ENCODE assay signal across 8 mouse cellular contexts in genomic region chr17:35064951-35065947, GRCm38 (mm10). TPM values are rescaled to one million over a fixed set of nuclear protein-coding genes. Genes with fewer than 3 reads are reported as not detected.
DNase-seq lines count a peak whose midpoint lies in the region; ATAC-seq and TF ChIP-seq lines count a peak whose summit lies in the region.

Gene Ly6g6c (plus strand): TSS chr17:35065388.

- H3K9me3 ChIP-seq in embryonic facial prominence, embryonic 12.5 days = no peaks in the 10 kb centered on the region
- H3K9me3 ChIP-seq in heart, postnatal 0 days (replicated peaks; ENCODE audit: control insufficient read depth, low read length) = no peaks in the 10 kb centered on the region

- 1% methylated on average over 48 of the region's 48 CpGs for WGBS in embryonic facial prominence, embryonic 12.5 days
- WGBS in heart, postnatal 0 days = 4% methylated on average over 48 of the region's 48 CpGs

- TF ChIP-seq EP300 in heart, postnatal 0 days (IDR thresholded peaks at IDR 0.05; ENCODE audit: low read depth) = no peak

- no peak for TF ChIP-seq CTCF in heart, postnatal 0 days (IDR thresholded peaks at IDR 0.05; ENCODE audit: low read depth)

- peak; percentile 68 for DNase-seq in ovary, postnatal 36 days (ENCODE audit: low spot score)
- DNase-seq in ovary, postnatal 14 days (ENCODE audit: low spot score) = no peak
- DNase-seq in heart, postnatal 0 days (ENCODE audit: low spot score) = peak; percentile 35
- DNase-seq in kidney, postnatal 4 days = peak; percentile 77 to 87
- peak; percentile 50 for DNase-seq in urinary bladder, postnatal 25 days (ENCODE audit: low spot score)
- DNase-seq in left cerebral cortex, postnatal 14 days (ENCODE audit: low spot score in 2 of 2) = no peak

- H3K4me3 ChIP-seq in embryonic facial prominence, embryonic 12.5 days = peak within 1 kb of the TSS; percentile 33
- H3K4me3 ChIP-seq in heart, postnatal 0 days (ENCODE audit: low read depth, low read length) = peak within 1 kb of the TSS; percentile 28

- peaks cover 26% of the 10 kb centered on the region for H3K4me1 ChIP-seq in embryonic facial prominence, embryonic 12.5 days
- H3K4me1 ChIP-seq in heart, postnatal 0 days (ENCODE audit: control insufficient read depth, insufficient read depth) = peaks cover 11% of the 10 kb centered on the region

- H3K36me3 ChIP-seq in embryonic facial prominence, embryonic 12.5 days = peaks cover 32% of the 10 kb centered on the region
- H3K36me3 ChIP-seq in heart, postnatal 0 days (replicated peaks; ENCODE audit: control insufficient read depth, insufficient read depth, low read length) = peaks cover 22% of the 10 kb centered on the region

- intact Hi-C loops in left cerebral cortex, postnatal 14 days (cut with DNase I) = no loop called here

- H3K4me2 ChIP-seq in embryonic facial prominence, embryonic 12.5 days (replicated peaks) = peak within 1 kb of the TSS; percentile 55
- peak within 1 kb of the TSS; percentile 53 for H3K4me2 ChIP-seq in heart, postnatal 0 days (ENCODE audit: low read depth, low read length)

- peak within 1 kb of the TSS; percentile 1; the same call in 1 of the 2 replicates for H3K9ac ChIP-seq in embryonic facial prominence, embryonic 12.5 days
- H3K9ac ChIP-seq in heart, postnatal 0 days (replicated peaks; ENCODE audit: low read depth, low read length) = no peak within 1 kb of the TSS

- peaks cover 55% of the 10 kb centered on the region for H3K27me3 ChIP-seq in embryonic facial prominence, embryonic 12.5 days
- peaks cover 44% of the 10 kb centered on the region for H3K27me3 ChIP-seq in heart, postnatal 0 days (ENCODE audit: control insufficient read depth, insufficient read depth, low read length)

- peak within 1 kb of the TSS; percentile 69 for H3K27ac ChIP-seq in embryonic facial prominence, embryonic 12.5 days
- H3K27ac ChIP-seq in heart, postnatal 0 days (ENCODE audit: low read depth) = no peak within 1 kb of the TSS

- peak; percentile 17; the same call in 1 of the 2 replicates for ATAC-seq in embryonic facial prominence, embryonic 12.5 days (ENCODE audit: insufficient number of reproducible peaks, insufficient read depth, low FRiP score, low TSS enrichment)
- no peak for ATAC-seq in heart, postnatal 0 days (ENCODE audit: insufficient read depth, low read depth)
- peak; percentile 45 for ATAC-seq in megakaryocyte progenitor cell, adult 5-6 weeks (replicated peaks; ENCODE audit: poor library complexity)

RNA-seq across cellular contexts. Expression of gene Ly6g6c, which starts in this region (rescaled TPM):
- polyA plus RNA-seq in embryonic facial prominence, embryonic 12.5 days (2016; fragmentation: Nextera tagmentation; extraction: Ambion mirVana) = not detected in 2 replicates
- not detected in 2 replicates for total RNA-seq in heart, postnatal 0 days (2014; rRNA removed; ENCODE audit: low replicate concordance)
- polyA plus RNA-seq in heart, postnatal 0 days (2015; fragmentation: Nextera tagmentation; extraction: Ambion mirVana) = not detected in 2 replicates
- not detected in 2 replicates for total RNA-seq in megakaryocyte progenitor cell, adult 5-6 weeks (2015)
- total RNA-seq in megakaryocyte progenitor cell, adult 5-6 weeks (2017) = not detected in 2 replicates
- not detected for total RNA-seq in left cerebral cortex, postnatal 14 days (2021)

Comparison
In these comparisons a context has a peak if more than half of its experiments do, and no peak if none do; other contexts are left out.
1. DNase-seq: peak in ovary, postnatal 36 days (single experiment), kidney, postnatal 4 days (2 of 2) and urinary bladder, postnatal 25 days (single experiment); none in ovary, postnatal 14 days (single experiment) and left cerebral cortex, postnatal 14 days (0 of 2).
2. Peak in ATAC-seq, H3K4me3 ChIP-seq, H3K27ac ChIP-seq, H3K9ac ChIP-seq and H3K4me2 ChIP-seq in embryonic facial prominence, embryonic 12.5 days; RNA of the gene not detected or under 1 TPM.
3. Peak in DNase-seq, H3K4me3 ChIP-seq and H3K4me2 ChIP-seq in heart, postnatal 0 days; RNA of the gene not detected or under 1 TPM.
4. Peak in ATAC-seq in megakaryocyte progenitor cell, adult 5-6 weeks; RNA of the gene not detected or under 1 TPM.